Mouse (Mus musculus) T-cell, adult 2 months (primary cell): Measurements from ENCODE around the gene Dock1.

ENCODE experiments used
- DNase-seq: peaks from one replicate; pipeline ENCODE4 v3.0.0; 2022; ENCODE audit warnings: low spot score

Dock1 gene

DNA sequence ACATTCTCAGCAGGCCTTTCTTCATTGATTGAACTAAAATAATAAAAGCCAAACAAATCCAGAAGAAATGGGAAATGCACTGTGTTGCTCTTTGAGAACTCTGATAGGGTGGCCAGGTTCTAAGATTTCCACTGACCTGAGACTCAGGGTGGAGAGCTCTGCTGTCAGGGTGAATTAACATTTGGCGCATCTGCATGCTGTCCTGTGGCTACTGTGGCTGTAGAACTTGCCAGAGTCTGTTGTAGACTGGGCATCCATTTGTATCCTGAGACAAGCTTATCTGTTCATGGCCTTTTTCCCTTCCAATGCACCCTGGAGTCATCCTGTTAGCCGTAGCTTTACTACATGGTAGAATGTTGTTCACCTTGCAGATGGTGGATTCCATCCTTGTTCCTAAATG is 169.6 kb downstream of the Dock1 start:
- no peak for DNase-seq

- no peak for DNase-seq
Measured at GRCm38 (mm10) chr7:134842751-134843150, 172.3 kb downstream of the Dock1 start.

DNA sequence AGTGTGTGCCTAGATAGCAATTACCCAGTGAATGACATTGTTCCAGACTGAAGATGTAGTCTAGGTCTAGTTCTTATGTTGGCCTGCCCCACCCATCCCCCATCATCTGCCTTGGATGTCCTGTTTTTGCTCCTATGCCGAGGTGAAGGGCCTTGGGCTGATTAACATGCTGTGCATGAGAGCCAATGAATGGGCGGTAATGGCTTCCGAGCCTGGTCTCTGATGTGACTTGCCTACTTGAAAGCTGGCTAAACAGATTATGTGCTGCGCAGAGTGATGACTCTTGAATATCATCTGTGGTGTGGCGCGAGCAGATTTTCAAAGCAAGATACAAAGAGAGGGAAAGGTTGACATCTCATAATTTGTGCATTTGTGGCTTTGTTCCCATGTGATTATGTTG is 191.5 kb downstream of the Dock1 start:
- no peak for DNase-seq

GRCm38 (mm10) chr7:134864175-134864574 is 193.7 kb downstream of the Dock1 start:
- DNase-seq: no peak

DNA sequence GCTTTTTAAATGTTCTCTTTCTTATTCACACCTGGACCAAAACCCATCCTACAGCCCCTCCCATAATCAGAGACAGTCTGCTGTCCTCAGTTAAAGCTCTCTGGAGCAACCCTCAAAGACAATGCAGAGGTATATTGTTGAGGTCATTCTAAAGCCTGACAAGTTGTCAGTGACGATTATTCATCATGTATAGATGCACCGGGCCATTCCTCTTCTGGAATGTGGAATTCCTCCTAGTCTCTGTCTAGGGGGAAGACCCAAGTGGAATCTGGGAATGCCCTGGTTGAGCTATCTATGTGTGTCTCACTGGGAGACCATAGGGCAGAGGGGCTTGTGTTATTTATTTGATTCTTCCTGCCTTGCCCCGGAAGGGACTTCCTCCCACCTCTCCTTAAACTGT is 202.1 kb downstream of the Dock1 start:
- DNase-seq: no peak

DNA sequence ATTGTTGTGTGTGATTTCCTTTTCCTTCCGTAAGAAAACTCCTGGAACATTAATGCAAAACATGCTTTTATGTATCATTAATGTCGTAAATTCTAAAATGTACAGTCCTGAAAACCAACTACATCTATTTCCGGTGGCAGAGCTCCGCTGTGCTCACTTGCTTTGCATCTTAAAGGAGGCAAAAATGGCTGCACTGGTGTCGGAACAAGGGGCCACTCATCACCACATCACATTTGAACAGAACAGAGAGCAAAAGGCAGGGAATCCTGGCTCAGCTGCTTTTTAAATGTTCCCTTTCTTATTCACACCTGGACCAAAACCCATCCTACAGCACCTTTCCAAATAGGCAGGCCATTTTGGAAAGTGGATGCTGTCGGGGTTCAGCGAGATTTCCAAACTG is 202.5 kb downstream of the Dock1 start:
- DNase-seq: no peak

DNA sequence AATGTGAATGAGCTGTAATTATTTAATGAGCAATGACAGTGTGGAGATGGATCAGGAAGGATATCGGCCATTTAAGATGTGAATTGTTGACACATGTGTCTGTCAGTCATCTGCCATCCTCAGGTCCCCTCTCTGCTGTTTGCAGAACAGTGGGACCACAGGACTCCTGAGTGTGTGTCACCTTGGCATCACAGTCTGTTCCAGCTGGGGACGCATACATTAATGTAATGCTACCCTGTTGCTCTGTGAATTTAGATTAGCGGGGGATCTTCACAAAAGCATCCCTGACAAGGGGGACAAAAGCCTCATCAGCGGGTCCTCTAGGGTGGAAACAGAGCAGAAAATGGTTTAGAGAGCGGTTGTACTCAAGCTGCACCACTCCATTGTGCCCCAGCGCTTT is 208.5 kb downstream of the Dock1 start:
- DNase-seq: no peak

DNA sequence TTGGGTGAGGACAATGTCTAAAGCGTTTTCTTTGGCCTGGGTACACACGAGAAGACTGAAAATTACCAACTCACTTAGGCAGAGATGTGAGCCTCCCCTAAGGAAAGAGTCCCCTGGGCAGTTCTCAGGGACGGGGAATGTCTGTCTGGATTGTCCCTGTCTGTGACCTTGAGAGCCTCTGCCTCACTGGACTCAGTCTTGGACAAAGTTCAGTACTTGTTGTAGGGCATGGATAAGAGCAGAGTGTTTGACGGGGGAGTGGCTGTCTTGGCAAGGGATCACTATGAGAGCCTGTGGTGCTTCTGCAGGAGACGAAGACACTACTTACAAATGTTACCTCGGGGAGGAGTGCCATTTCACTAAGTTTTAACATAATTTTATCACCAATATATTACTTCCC is 210.0 kb downstream of the Dock1 start:
- DNase-seq: no peak

DNA sequence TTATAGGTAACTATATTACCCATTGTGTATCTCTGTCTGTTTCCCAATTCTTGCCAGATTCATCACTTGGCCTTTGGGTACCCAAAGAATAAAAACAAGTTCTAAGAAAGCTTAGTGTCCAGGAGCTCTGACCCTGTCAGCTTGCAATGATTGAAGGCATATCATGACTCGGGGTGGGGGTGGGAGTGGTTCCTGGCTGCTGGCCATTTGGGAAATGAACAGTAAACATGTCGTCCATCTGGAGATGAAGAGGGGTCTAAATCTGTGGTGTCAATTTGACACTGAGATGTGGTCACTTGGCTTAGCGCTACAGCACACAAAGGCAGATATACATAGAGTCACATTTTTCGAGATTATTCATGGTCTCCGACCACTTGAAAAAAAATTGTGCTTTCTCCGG is 213.1 kb downstream of the Dock1 start:
- no peak for DNase-seq

DNA sequence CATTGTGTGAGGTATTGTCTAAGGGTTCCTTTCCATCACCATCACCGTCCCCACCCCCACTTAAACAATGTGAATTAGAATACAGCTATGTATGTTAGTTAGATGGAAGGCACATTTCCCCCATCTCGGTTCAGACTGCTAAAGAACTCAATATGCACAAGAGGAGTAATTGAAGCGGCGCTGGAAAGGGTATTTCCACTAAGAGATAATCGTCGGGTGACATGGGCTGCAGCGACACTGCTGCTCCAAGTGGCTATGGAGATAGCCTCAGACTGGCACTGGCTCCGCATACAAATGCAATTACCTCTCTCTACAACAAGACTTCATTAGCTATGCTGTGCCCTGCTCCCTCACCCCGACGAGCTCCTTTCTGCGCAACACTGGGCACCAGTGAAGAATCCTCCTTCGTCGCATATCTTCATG is 222.0 kb downstream of the Dock1 start:
- no peak for DNase-seq

- no peak for DNase-seq
Measured at GRCm38 (mm10) chr7:134892972-134893371, 222.5 kb downstream of the Dock1 start.

GRCm38 (mm10) chr7:134894604-134895003 is 224.2 kb downstream of the Dock1 start:
- no peak for DNase-seq

GRCm38 (mm10) chr7:134899462-134899861 is 229.0 kb downstream of the Dock1 start:
- DNase-seq: no peak

GRCm38 (mm10) chr7:134901992-134902391 is 231.5 kb downstream of the Dock1 start:
- no peak for DNase-seq

- DNase-seq: no peak
Measured at GRCm38 (mm10) chr7:134931886-134932285, 261.4 kb downstream of the Dock1 start.

DNA sequence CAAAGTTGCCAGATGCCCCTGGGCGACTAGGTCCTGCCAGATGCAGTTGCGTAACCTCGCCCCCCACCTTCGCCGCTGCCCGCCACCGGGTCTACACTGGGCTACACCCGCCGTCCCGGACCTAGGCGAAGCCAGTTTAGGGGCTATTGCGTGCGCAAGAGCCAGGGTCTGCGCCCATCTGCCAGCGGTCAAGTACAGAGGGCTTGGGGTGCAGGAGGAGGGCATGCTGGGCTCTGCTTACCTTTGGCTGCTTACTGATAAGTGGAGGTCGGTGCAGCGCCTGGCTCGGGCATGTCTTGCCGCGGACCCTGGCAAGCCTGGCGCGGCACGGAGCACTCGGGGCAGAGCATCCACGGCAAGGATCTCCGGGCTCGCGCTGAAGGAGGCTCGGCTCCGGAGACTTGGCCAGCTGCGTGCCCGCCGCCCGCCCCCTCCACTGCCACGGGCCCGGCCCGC is 267.0 kb downstream of the Dock1 start:
- no peak for DNase-seq

DNA sequence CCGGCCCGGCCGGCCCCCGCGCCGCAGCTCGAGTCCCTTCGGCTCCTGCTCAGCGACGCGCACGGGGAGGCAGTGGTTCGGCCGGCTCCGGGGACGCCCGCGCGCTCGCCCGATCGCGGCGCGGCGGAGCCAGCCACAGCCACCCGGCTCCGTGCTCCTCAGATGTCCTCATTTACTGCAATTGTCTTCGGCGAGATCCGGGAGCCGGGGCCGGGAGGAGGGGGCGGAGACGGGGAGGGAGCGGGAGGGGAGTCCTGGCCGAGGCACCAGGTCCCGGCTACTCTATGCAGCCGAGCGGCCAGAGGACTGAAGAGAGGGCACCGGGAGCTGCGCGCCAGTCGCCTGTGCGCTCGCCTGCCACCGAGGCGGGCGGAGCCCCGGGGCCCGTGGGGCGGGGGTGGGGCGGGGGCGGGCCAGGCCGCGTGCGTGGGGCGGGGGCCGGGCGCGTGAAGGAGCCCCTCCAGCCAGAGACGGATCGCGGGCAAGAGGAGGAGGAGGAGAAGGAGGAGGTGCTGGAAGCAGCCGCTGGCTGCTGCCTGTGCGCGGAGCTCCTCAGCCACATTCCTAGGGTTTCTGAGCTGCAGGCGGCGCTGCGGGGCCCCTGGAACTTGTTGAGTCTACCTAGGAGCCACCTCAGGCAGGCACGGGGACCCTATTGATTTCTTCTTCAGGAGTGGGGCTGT is 267.6 kb downstream of the Dock1 start, which contains the start of gene Fam196a:
TSS of gene Fam196a (minus strand) at position 504 of the 683 bp plus-strand sequence.
- no peak for DNase-seq

GRCm38 (mm10) chr7:134941891-134942290 is 271.4 kb downstream of the Dock1 start:
- DNase-seq: no peak

DNA sequence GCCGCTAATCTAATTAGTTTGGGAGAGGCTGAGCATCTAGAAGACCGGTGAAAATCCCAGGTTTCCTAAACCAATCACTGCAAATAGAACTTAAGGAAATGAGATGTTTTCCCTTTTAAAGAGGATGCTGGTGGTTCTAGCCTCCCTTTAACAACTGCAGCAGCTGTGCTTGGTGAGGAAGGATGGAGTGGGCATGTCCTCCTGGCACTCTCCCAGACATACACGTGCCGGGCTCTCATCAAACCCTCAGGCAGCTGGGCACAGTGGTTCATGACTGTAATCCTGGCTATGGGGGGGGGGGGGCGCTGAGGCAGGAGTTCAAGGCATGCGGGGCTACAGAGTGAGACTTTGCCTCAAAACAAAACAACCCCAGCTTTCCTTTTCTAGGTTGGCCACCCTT is 272.6 kb downstream of the Dock1 start:
- DNase-seq: no peak

GRCm38 (mm10) chr7:134943701-134944100 is 273.2 kb downstream of the Dock1 start:
- no peak for DNase-seq

DNA sequence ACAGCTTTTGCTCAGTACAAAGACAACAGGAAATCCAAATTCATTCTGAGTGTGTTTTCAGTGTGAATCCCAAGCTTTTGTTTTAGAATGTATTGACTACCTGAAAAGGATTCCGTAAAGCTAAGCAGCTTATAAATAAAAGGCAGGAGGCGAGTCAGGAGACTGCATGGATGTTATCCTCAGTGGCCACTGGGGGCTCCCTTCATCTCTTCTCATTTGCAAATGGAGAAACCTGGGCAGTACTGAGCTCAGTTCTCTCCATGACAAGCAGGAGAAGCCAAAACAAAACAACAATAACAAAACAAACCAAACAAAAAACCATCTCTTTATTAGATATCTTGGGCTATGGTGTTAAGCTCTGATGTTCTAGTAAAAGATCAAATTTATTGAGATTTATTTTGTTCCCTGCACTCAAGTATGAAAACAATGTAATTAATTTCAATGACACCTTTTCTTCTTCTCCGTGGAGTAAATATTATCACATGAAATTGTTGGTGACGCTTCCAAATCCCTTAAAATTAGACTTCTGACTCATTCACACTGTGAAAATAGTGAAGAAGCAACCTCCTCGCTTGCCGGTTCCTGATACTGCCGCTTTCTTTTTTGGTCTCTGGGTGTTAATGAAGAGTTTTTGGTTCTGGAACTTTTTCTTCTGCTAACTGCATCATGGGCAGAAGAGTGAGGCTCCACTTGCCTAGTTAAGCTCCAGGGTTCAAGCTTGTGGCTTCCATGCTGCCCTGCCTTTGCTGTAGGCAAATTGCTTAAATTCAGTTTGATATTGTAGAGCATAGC is 275.7 kb downstream of the Dock1 start:
- DNase-seq: no peak

DNA sequence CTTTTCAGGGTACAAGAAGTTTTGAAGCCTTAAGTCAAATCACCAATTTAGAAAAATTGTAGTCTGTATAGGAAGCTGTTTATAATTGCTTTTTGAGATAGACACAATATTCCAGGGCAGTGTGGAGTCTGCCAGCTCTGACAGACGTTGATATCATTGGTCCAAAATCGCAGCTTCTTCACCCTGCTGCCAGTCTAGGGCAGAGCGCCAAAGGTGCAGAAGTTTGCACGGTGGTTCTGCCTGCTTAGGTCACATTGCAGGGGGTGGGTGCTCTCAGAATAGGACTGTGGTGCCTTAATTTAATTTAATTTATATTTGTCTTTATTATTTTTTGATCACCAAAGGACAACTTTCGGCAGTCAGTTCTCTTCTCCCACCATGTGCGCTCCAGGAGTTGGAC is 288.6 kb downstream of the Dock1 start:
- no peak for DNase-seq

DNA sequence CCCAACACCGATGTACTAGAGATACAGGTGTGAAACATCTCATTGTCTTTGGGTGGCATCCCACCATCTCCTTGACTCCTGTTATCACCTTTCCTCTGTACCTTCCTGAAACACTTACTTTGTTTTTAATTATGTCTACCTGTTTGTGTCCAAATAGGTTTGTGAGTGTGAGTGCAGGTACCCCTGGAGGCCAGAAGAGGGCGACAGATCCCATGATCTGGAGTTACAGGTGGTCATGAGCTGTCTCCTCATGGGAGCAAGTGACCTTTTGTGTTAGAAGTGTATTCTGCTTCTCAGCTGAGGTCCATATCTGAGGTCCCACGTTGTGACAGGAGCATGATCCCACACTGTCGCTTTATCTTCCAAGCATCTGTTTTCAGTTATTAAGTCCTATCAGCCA is 290.4 kb downstream of the Dock1 start:
- no peak for DNase-seq

GRCm38 (mm10) chr7:134961608-134962007 is 291.2 kb downstream of the Dock1 start:
- no peak for DNase-seq
